Mouse (Mus musculus): ENCODE data around the gene Lrrc72. TPM values are rescaled to one million over a fixed set of nuclear protein-coding genes. Genes with fewer than 3 reads are reported as not detected.

Lrrc72 gene
- polyA plus RNA-seq, 1 experiment from 2014 or later = not detected

GRCm38 (mm10) chr12:36182570-36182969, 70.6 kb downstream of the Lrrc72 start:
- Histone ChIP-seq H3K4me1 (replicated peaks) (no peaks in the 10 kb centered on the region), H3K4me3 (no peak overlapping the region), H3K27me3 (no peaks in the 10 kb centered on the region), H3K4me2 (no peak overlapping the region), H3K36me3 (peaks cover 74% of the 10 kb centered on the region), H3K9me3 (no peaks in the 10 kb centered on the region), H3K27ac (replicated peaks) (no peak overlapping the region), H3K9ac (no peak overlapping the region)
- 87% methylated on average over 6 of the region's 6 CpGs for WGBS
- ATAC-seq (ENCODE audit: low read depth) = no peak

GRCm38 (mm10) chr12:36177227-36177626, 76.0 kb downstream of the Lrrc72 start:
- Histone ChIP-seq H3K27ac (replicated peaks) (no peak overlapping the region), H3K36me3 (peaks cover 76% of the 10 kb centered on the region), H3K9me3 (no peaks in the 10 kb centered on the region), H3K4me2 (no peak overlapping the region), H3K4me3 (no peak overlapping the region), H3K27me3 (no peaks in the 10 kb centered on the region), H3K4me1 (replicated peaks) (no peaks in the 10 kb centered on the region), H3K9ac (no peak overlapping the region)
- WGBS = 96% methylated on average over 5 of the region's 5 CpGs
- no peak for ATAC-seq (ENCODE audit: low read depth)

GRCm38 (mm10) chr12:36165299-36165698, 87.9 kb downstream of the Lrrc72 start:
- peaks cover 16% of the 10 kb centered on the region for H3K36me3 ChIP-seq
- no peak overlapping the region for H3K4me2 ChIP-seq
- H3K4me1 ChIP-seq (replicated peaks) = peaks cover 13% of the 10 kb centered on the region; the same call in 1 of the 2 replicates
- no peak overlapping the region for H3K4me3 ChIP-seq
- no peak overlapping the region for H3K27ac ChIP-seq (replicated peaks)
- H3K9me3 ChIP-seq = no peaks in the 10 kb centered on the region
- 45% methylated on average over 1 of the region's 1 CpGs for WGBS
- H3K9ac ChIP-seq = no peak overlapping the region
- ATAC-seq (ENCODE audit: low read depth) = no peak
- H3K27me3 ChIP-seq = no peaks in the 10 kb centered on the region

GRCm38 (mm10) chr12:36164126-36164791, 88.9 kb downstream of the Lrrc72 start:
- Histone ChIP-seq H3K9ac (no peak overlapping the region), H3K27me3 (no peaks in the 10 kb centered on the region), H3K9me3 (no peaks in the 10 kb centered on the region), H3K4me3 (no peak overlapping the region), H3K4me1 (replicated peaks) (peaks cover 13% of the 10 kb centered on the region), H3K4me2 (no peak overlapping the region), H3K36me3 (peaks cover 14% of the 10 kb centered on the region; the same call in 1 of the 2 replicates), H3K27ac (replicated peaks) (no peak overlapping the region)
- WGBS = 88% methylated on average over 7 of the region's 7 CpGs
- ATAC-seq (ENCODE audit: low read depth) = no peak

Other genes starting within 250 kb of the Lrrc72 start
- gene Tspan13, start 210.9 kb downstream of the Lrrc72 start, polyA plus RNA-seq (2015; fragmentation: Nextera tagmentation; extraction: Ambion mirVana) = 392 and 398 TPM in 2 replicates
- 58.3 and 62.6 TPM in 2 replicates for gene Ankmy2, start 96.3 kb downstream of the Lrrc72 start, polyA plus RNA-seq (2015; fragmentation: Nextera tagmentation; extraction: Ambion mirVana)
- 389 and 400 TPM in 2 replicates for gene Bzw2, start 95.3 kb downstream of the Lrrc72 start, polyA plus RNA-seq (2015; fragmentation: Nextera tagmentation; extraction: Ambion mirVana)
- 16.8 and 19.5 TPM in 2 replicates for gene Sostdc1, start 60.7 kb upstream of the Lrrc72 start, polyA plus RNA-seq (2015; fragmentation: Nextera tagmentation; extraction: Ambion mirVana)
- gene Ispd, start 128.1 kb upstream of the Lrrc72 start, polyA plus RNA-seq (2015; fragmentation: Nextera tagmentation; extraction: Ambion mirVana) = 13.1 and 17.9 TPM in 2 replicates
- gene D630036H23Rik, start 128.8 kb upstream of the Lrrc72 start, polyA plus RNA-seq (2015; fragmentation: Nextera tagmentation; extraction: Ambion mirVana) = 1.1 and 1.2 TPM in 2 replicates